Mouse (Mus musculus) heart, embryonic 10.5 days (tissue): ENCODE results near the gene S100a13. TPM values are rescaled to one million over a fixed set of nuclear protein-coding genes. Genes with fewer than 3 reads are reported as not detected.

Experiments used
- DNase-seq: peaks from one replicate; pipeline ENCODE4 v3.0.0-alpha.2; 2017; ENCODE audit warnings: low spot score
- H3K27ac ChIP-seq: fragments of 300-500 bp; sonication (generic); 2 replicates; pipeline ENCODE4 v1.5.1; 2016; ENCODE audit warnings: mild to moderate bottlenecking
- H3K27me3 ChIP-seq: fragments of 300-500 bp; sonication (generic); 2 replicates; pipeline ENCODE4 v1.6.1; 2016; ENCODE audit warnings: mild to moderate bottlenecking; ENCODE audit not compliant: poor library complexity, insufficient read depth, severe bottlenecking
- H3K36me3 ChIP-seq: fragments of 300-500 bp; sonication (generic); 2 replicates; pipeline ENCODE4 v1.6.1; 2016; ENCODE audit warnings: mild to moderate bottlenecking, moderate library complexity
- H3K4me1 ChIP-seq: fragments of 300-500 bp; sonication (generic); 2 replicates; pipeline ENCODE4 v1.6.1; 2016; ENCODE audit warnings: mild to moderate bottlenecking
- H3K4me3 ChIP-seq: fragments of 300-500 bp; sonication (generic); 2 replicates; pipeline ENCODE4 v1.5.1; 2016; ENCODE audit warnings: mild to moderate bottlenecking, moderate library complexity
- H3K9me3 ChIP-seq: fragments of 300-500 bp; sonication (generic); 2 replicates; pipeline ENCODE4 v1.6.1; 2016; ENCODE audit warnings: mild to moderate bottlenecking, moderate library complexity
- WGBS: fragments of 180-500 bp; shearing (Covaris S2); methylation state at CpG from one replicate; pipeline ENCODE4 v1.1.7; 2016; 5-methylcytosine and 5-hydroxymethylcytosine counted together
- polyA plus RNA-seq: library from polyadenylated mRNA; unstranded; fragments of >200 nt; fragmentation: Nextera tagmentation; extraction: Ambion mirVana; gene quantifications from 2 replicates; pipeline ENCODE4 v1.2.1, GENCODE M21; 2016

The S100a13 gene
- polyA plus RNA-seq, 1 experiment from 2014 or later, result 32.3 TPM

GRCm38 (mm10) chr3:90537905-90538296 lies 23.7 kb downstream of the S100a13 start:
- no peak for DNase-seq
- 77% methylated on average over 5 of the region's 5 CpGs for WGBS
- peaks cover 13% of the 10 kb centered on the region for H3K4me1 ChIP-seq
- H3K4me3 ChIP-seq, result no peak overlapping the region
- H3K27ac ChIP-seq, result 0 out of 2 replicates have a peak overlapping the region, but pooled peaks have one; percentile 13
- H3K36me3 ChIP-seq, result no peaks in the 10 kb centered on the region
- H3K9me3 ChIP-seq, result no peaks in the 10 kb centered on the region
- peaks cover 10% of the 10 kb centered on the region for H3K27me3 ChIP-seq

GRCm38 (mm10) chr3:90540904-90541303 lies 26.7 kb downstream of the S100a13 start:
- H3K27me3 ChIP-seq, result peaks cover 10% of the 10 kb centered on the region
- DNase-seq, result peak; percentile 73
- H3K4me3 ChIP-seq, result no peak overlapping the region
- H3K27ac ChIP-seq, result peak overlapping the region; percentile 60
- peaks cover 13% of the 10 kb centered on the region for H3K4me1 ChIP-seq
- 62% methylated on average over 4 of the region's 4 CpGs for WGBS
- no peaks in the 10 kb centered on the region for H3K36me3 ChIP-seq
- H3K9me3 ChIP-seq, result no peaks in the 10 kb centered on the region

DNA sequence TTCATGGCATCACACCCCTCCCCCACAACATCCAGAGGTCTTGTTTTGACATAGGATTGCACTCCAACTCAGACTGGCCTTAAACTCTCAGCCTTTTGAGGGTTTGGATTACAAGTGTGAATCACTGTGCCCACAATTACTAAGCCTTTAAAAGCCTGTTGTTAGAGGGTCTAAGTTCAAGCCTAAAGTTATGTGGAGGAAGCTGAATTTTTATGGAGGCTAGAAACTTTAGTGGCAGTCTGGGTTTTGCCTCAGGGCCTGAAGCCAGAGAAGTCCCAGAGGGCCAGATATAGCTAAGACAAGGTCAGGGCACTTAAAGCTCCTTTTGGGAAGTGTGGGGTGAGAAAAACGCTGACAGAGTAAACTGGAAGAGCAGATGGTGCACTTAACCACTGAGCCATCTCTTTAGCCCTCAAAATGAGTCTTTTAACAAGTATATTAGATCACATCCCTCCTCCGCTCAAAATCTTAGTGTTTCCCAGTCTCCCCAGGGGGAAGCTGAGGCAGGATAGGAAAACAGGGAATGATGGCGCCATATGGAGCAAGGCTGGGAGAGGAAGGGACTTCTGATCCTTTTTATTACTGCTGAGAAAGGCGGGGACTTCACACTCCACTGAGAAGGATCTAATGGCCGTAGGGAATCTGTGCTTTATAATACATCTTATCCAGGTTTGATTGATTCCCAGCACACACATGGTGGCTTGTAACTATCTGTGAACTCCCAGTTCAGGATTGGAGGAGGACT lies 35.6 kb downstream of the S100a13 start:
- WGBS, result 45% methylated on average over 5 of the region's 5 CpGs
- H3K36me3 ChIP-seq, result no peaks in the 10 kb centered on the region
- peak; percentile 63 for DNase-seq
- no peaks in the 10 kb centered on the region for H3K27me3 ChIP-seq
- no peaks in the 10 kb centered on the region for H3K9me3 ChIP-seq
- no peak overlapping the region for H3K27ac ChIP-seq
- peaks cover 7% of the 10 kb centered on the region; the same call in 1 of the 2 replicates for H3K4me1 ChIP-seq
- H3K4me3 ChIP-seq, result no peak overlapping the region

DNA sequence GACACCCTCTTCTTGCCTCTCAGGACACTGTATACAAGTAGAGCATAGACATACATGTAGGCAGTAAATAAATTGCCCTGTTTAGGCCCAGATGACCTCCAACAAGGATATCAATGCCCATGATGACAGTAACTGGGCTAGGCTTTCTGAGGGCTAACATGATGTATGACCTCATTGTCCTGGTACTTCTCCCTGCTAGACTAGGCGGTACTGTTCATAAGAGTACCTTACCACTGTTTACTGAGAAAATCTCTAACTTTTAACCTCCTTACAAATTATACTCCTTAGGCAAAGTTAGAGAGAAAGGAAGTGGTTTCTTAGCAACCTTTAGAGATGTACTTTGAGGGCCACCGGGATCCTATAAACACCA lies 36.2 kb downstream of the S100a13 start:
- Histone ChIP-seq H3K4me1 (peaks cover 7% of the 10 kb centered on the region; the same call in 1 of the 2 replicates), H3K4me3 (no peak overlapping the region), H3K36me3 (no peaks in the 10 kb centered on the region), H3K27ac (no peak overlapping the region), H3K27me3 (no peaks in the 10 kb centered on the region), H3K9me3 (no peaks in the 10 kb centered on the region)
- 84% methylated on average over 2 of the region's 2 CpGs for WGBS
- peak; percentile 47 for DNase-seq

GRCm38 (mm10) chr3:90552231-90552630 lies 38.0 kb downstream of the S100a13 start:
- Histone ChIP-seq H3K9me3 (no peaks in the 10 kb centered on the region), H3K4me3 (no peak overlapping the region), H3K27me3 (no peaks in the 10 kb centered on the region), H3K36me3 (no peaks in the 10 kb centered on the region), H3K27ac (no peak overlapping the region), H3K4me1 (peaks cover 7% of the 10 kb centered on the region; the same call in 1 of the 2 replicates)
- WGBS, result 68% methylated on average over 2 of the region's 2 CpGs
- DNase-seq, result peak; percentile 50

DNA sequence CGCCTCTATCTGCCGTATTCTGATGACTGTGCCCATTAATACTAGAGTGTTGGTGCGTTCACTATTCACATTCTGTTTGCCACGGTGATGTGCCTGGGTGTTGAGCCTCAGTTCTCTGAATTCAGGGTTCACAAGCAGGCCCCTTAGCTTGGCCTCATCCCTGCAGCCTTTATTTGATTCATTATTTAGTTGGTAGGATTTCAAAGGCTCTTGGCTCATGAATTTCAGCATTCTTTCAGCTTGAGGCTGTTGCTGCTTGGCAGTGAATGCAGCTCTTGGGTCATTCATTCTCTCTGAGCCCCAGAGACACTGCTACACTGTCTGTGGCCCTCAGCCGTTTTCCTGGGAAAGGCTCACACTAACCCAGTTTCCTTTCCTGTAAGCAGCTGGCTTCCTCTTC lies 41.7 kb downstream of the S100a13 start:
- Histone ChIP-seq H3K27ac (no peak overlapping the region), H3K4me1 (no peaks in the 10 kb centered on the region), H3K9me3 (no peaks in the 10 kb centered on the region), H3K36me3 (no peaks in the 10 kb centered on the region), H3K4me3 (no peak overlapping the region), H3K27me3 (no peaks in the 10 kb centered on the region)
- 64% methylated on average over 5 of the region's 5 CpGs for WGBS
- DNase-seq, result peak; percentile 31

GRCm38 (mm10) chr3:90560008-90560628 lies 45.9 kb downstream of the S100a13 start, which contains the start of gene S100a3:
S100a3 (plus strand) TSS chr3:90560578.
- Histone ChIP-seq H3K4me3 (no peak within 1 kb of the TSS), H3K4me1 (no peaks in the 10 kb centered on the region), H3K9me3 (no peaks in the 10 kb centered on the region), H3K27me3 (no peaks in the 10 kb centered on the region), H3K27ac (no peak within 1 kb of the TSS), H3K36me3 (no peaks in the 10 kb centered on the region)
- 79% methylated on average over 6 of the region's 6 CpGs for WGBS
- no peak for DNase-seq

Other genes with a start within 250 kb of the S100a13 start
- 4.6 and 7.0 TPM in 2 replicates for gene Dennd4b, start 249.2 kb upstream of the S100a13 start, polyA plus RNA-seq
- gene Gatad2b, start 221.3 kb upstream of the S100a13 start, polyA plus RNA-seq, result 10.6 and 11.8 TPM in 2 replicates
- gene Slc27a3, start 124.5 kb upstream of the S100a13 start, polyA plus RNA-seq, result 12.6 and 19.9 TPM in 2 replicates
- gene Ints3, start 80.8 kb upstream of the S100a13 start, polyA plus RNA-seq, result 31.0 and 36.7 TPM in 2 replicates
- gene Npr1, start 48.6 kb upstream of the S100a13 start, polyA plus RNA-seq, result 7.1 and 8.7 TPM in 2 replicates
- gene Ilf2, start 38.3 kb upstream of the S100a13 start, polyA plus RNA-seq, result 149 and 215 TPM in 2 replicates
- 71.7 and 74.4 TPM in 2 replicates for gene Snapin, start 23.4 kb upstream of the S100a13 start, polyA plus RNA-seq
- 120 and 136 TPM in 2 replicates for gene Chtop, start 4.9 kb upstream of the S100a13 start, polyA plus RNA-seq
- 64.6 and 111 TPM in 2 replicates for gene S100a1, start within 50 bp of the S100a13 start, polyA plus RNA-seq
- 0.28 TPM in 1 of 2 replicates, not detected in the other for gene S100a14, start 12.4 kb downstream of the S100a13 start, polyA plus RNA-seq
- gene S100a16, start 22.8 kb downstream of the S100a13 start, polyA plus RNA-seq, result 18.1 and 36.6 TPM in 2 replicates
- 0.31 and 0.44 TPM in 2 replicates for gene S100a3, start 46.1 kb downstream of the S100a13 start, polyA plus RNA-seq
- not detected in 2 replicates for gene S100a2, start 75.8 kb downstream of the S100a13 start, polyA plus RNA-seq
- gene Gm42674, start 87.5 kb downstream of the S100a13 start, polyA plus RNA-seq, result not detected in 2 replicates
- 0.30 and 0.43 TPM in 2 replicates for gene S100a4, start 89.3 kb downstream of the S100a13 start, polyA plus RNA-seq
- not detected in 2 replicates for gene S100a5, start 94.1 kb downstream of the S100a13 start, polyA plus RNA-seq
- 27.3 and 28.9 TPM in 2 replicates for gene S100a6, start 98.4 kb downstream of the S100a13 start, polyA plus RNA-seq
- gene S100a7a, start 139.6 kb downstream of the S100a13 start, polyA plus RNA-seq, result not detected in 2 replicates
- gene S100a8, start 154.5 kb downstream of the S100a13 start, polyA plus RNA-seq, result not detected in 2 replicates
- gene S100a9, start 181.3 kb downstream of the S100a13 start, polyA plus RNA-seq, result not detected in 2 replicates
- gene Pglyrp4, start 212.5 kb downstream of the S100a13 start, polyA plus RNA-seq, result not detected in 2 replicates